Mouse (Mus musculus): Measurements from ENCODE around the gene Orc3.

- TF ChIP-seq CTCF (IDR thresholded peaks at IDR 0.05; ENCODE audit: borderline replicate concordance, insufficient read depth, low read length) (no peak), POLR2A (IDR thresholded peaks at IDR 0.05; ENCODE audit: low read depth, low read length) (0 out of 2 replicates have a peak, but pooled peaks have one; percentile 24)
These were observed 559 bp upstream of the Orc3 start for GRCm38 (mm10) chr4:34615303-34615702.

Data from embryonic fibroblast, embryonic 13.5 days (primary cell).